ENCODE assay signal across 15 mouse cellular contexts in genomic region chr14:8297889-8298293, GRCm38 (mm10). TPM values are rescaled to one million over a fixed set of nuclear protein-coding genes. Genes with fewer than 3 reads are reported as not detected.
DNase-seq lines count a peak whose midpoint lies in the region; ATAC-seq and TF ChIP-seq lines count a peak whose summit lies in the region.
"Had no signal": no experiment of that assay in that cellular context is flagged by ENCODE, and none has a peak within 500 bp of the region (broad histone marks: within the 10 kb centered on the region; RNA-seq: fewer than 3 reads in every experiment).

No protein-coding gene starts in this region.

- peak; percentile 40 for DNase-seq in kidney, adult 18-20 months
- no peak for DNase-seq in kidney, adult 8-10 months
- peak; percentile 34 for DNase-seq in testis, postnatal 10 days (ENCODE audit: low spot score)
- no peak for DNase-seq in testis, postnatal 14 days (ENCODE audit: low spot score)
- DNase-seq in limb, embryonic 14.5 days (ENCODE audit: low spot score), result peak; percentile 76
- no peak for DNase-seq in layer of hippocampus, adult 11-12 months (ENCODE audit: low spot score)
- DNase-seq in heart, postnatal 25 days (ENCODE audit: low spot score), result no peak
- DNase-seq: forebrain, postnatal 0 days; heart, adult 18-20 months; midbrain, embryonic 14.5 days had no signal

- ATAC-seq in limb, embryonic 14.5 days (ENCODE audit: low FRiP score, low read depth), result peak; percentile 64; the same call in 1 of the 2 replicates
- ATAC-seq in stomach, embryonic 15.5 days (ENCODE audit: insufficient read depth, low FRiP score, low read depth), result peak; percentile 56; the same call in 1 of the 2 replicates
- ATAC-seq: forebrain, postnatal 0 days had no signal

- no peak overlapping the region for H3K9ac ChIP-seq in limb, embryonic 14.5 days (ENCODE audit: low read depth, low read length, severe bottlenecking)
- H3K9ac ChIP-seq in stomach, embryonic 15.5 days, result no peak overlapping the region
- H3K9ac ChIP-seq: forebrain, postnatal 0 days; neural tube, embryonic 15.5 days had no signal

- H3K4me1 ChIP-seq in limb, embryonic 14.5 days (ENCODE audit: control insufficient read depth, insufficient read depth, low read length), result peaks cover 10% of the 10 kb centered on the region; the same call in 1 of the 2 replicates
- H3K4me1 ChIP-seq in stomach, embryonic 15.5 days, result no peaks in the 10 kb centered on the region
- H3K4me1 ChIP-seq: neural tube, embryonic 15.5 days had no signal

- no peaks in the 10 kb centered on the region for H3K36me3 ChIP-seq in limb, embryonic 14.5 days (ENCODE audit: control insufficient read depth, insufficient read depth, low read length)
- H3K36me3 ChIP-seq in stomach, embryonic 15.5 days, result no peaks in the 10 kb centered on the region
- H3K36me3 ChIP-seq: neural tube, embryonic 15.5 days had no signal

- no peak overlapping the region for H3K27ac ChIP-seq in limb, embryonic 14.5 days (replicated peaks; ENCODE audit: low read depth, low read length)
- no peak overlapping the region for H3K27ac ChIP-seq in stomach, embryonic 15.5 days
- H3K27ac ChIP-seq: neural tube, embryonic 15.5 days had no signal

- H3K9me3 ChIP-seq in limb, embryonic 14.5 days (ENCODE audit: control insufficient read depth, low read length), result no peaks in the 10 kb centered on the region
- H3K9me3 ChIP-seq in stomach, embryonic 15.5 days, result no peaks in the 10 kb centered on the region
- H3K9me3 ChIP-seq: neural tube, embryonic 15.5 days had no signal

- H3K4me2 ChIP-seq in limb, embryonic 14.5 days (replicated peaks; ENCODE audit: low read depth, low read length, severe bottlenecking), result no peak overlapping the region
- H3K4me2 ChIP-seq in stomach, embryonic 15.5 days, result no peak overlapping the region
- H3K4me2 ChIP-seq: neural tube, embryonic 15.5 days had no signal

- 55% methylated on average over 5 of the region's 5 CpGs for WGBS in limb, embryonic 14.5 days
- WGBS in stomach, embryonic 15.5 days, result 67% methylated on average over 5 of the region's 5 CpGs

- H3K27me3 ChIP-seq in limb, embryonic 14.5 days (ENCODE audit: control insufficient read depth, insufficient read depth, low read length), result no peaks in the 10 kb centered on the region
- no peaks in the 10 kb centered on the region for H3K27me3 ChIP-seq in stomach, embryonic 15.5 days (replicated peaks)
- H3K27me3 ChIP-seq: neural tube, embryonic 15.5 days had no signal

- intact Hi-C loops in heart, postnatal 25 days (cut with DNase I), result no loop called here

- no peak overlapping the region for H3K4me3 ChIP-seq in limb, embryonic 14.5 days (replicated peaks; ENCODE audit: low read length)
- H3K4me3 ChIP-seq in stomach, embryonic 15.5 days (replicated peaks), result no peak overlapping the region
- H3K4me3 ChIP-seq: neural tube, embryonic 15.5 days had no signal

- no peak for TF ChIP-seq POLR2A in limb, embryonic 14.5 days (IDR thresholded peaks at IDR 0.05; ENCODE audit: borderline replicate concordance, extremely low read depth, insufficient read depth, insufficient read length)

RNA-seq across cellular contexts. Expression of gene Fam107a, which starts 19.9 kb away (rescaled TPM):
- 0.78 and 1.0 TPM in 2 replicates for polyA plus RNA-seq in limb, embryonic 14.5 days (2012; rRNA removed)
- 0.11 and 0.19 TPM in 2 replicates for polyA plus RNA-seq in limb, embryonic 14.5 days (2014; fragmentation: Nextera tagmentation; extraction: Ambion mirVana)
- 0.22 and 0.23 TPM in 2 replicates for polyA plus RNA-seq in stomach, embryonic 15.5 days (2015; fragmentation: Nextera tagmentation; extraction: Ambion mirVana)
- 10 to 100 TPM in 1 of 2 experiments, 1 to 10 TPM in 1; 4.8 to 10.6 TPM for total RNA-seq in heart, postnatal 25 days (2021)
- total RNA-seq: hematopoietic stem cell, adult 5-6 weeks had no signal

RNA-seq across cellular contexts. Expression of gene Acox2, which starts 38.7 kb away (rescaled TPM):
- 0.05 and 0.41 TPM in 2 replicates for polyA plus RNA-seq in limb, embryonic 14.5 days (2012; rRNA removed)
- not detected in 2 replicates for polyA plus RNA-seq in limb, embryonic 14.5 days (2014; fragmentation: Nextera tagmentation; extraction: Ambion mirVana)
- 2.1 and 3.1 TPM in 2 replicates for polyA plus RNA-seq in stomach, embryonic 15.5 days (2015; fragmentation: Nextera tagmentation; extraction: Ambion mirVana)
- under 1 TPM in 1 of 2 experiments, not detected in 1; 0.34 TPM for total RNA-seq in heart, postnatal 25 days (2021)
- total RNA-seq: hematopoietic stem cell, adult 5-6 weeks; layer of hippocampus, adult 18-20 months had no signal
- polyA plus RNA-seq: limb, embryonic 11.5 days; midbrain, embryonic 14.5 days; neural tube, embryonic 15.5 days had no signal

Comparison
In these comparisons a context has a peak if more than half of its experiments do, and no peak if none do; other contexts are left out.
1. DNase-seq: peak in kidney, adult 18-20 months (single experiment), testis, postnatal 10 days (single experiment) and limb, embryonic 14.5 days (single experiment); none in kidney, adult 8-10 months (0 of 2), testis, postnatal 14 days (single experiment), layer of hippocampus, adult 11-12 months (single experiment) and heart, postnatal 25 days (single experiment).